Mouse (Mus musculus): ENCODE data around the gene Osbpl8.

- TF ChIP-seq CTCF (IDR thresholded peaks at IDR 0.05; ENCODE audit: low read depth, low read length) (no peak), GATA1 (IDR thresholded peaks at IDR 0.05; ENCODE audit: borderline replicate concordance, low read length) (no peak), TAL1 (conservative IDR thresholded peaks at IDR 0.05; ENCODE audit: low read depth, low read length) (no peak), GATA2 (IDR thresholded peaks at IDR 0.05; ENCODE audit: borderline replicate concordance, low read depth, low read length) (no peak), POLR2AphosphoS5 (IDR thresholded peaks at IDR 0.05; ENCODE audit: insufficient replicate concordance, low read depth, low read length) (no peak)
These were observed 60.1 kb downstream of the Osbpl8 start for GRCm38 (mm10) chr10:111224696-111225095.

All from G1E (cell line).